Mouse (Mus musculus) heart, postnatal 0 days (tissue): ENCODE results near the gene Taf10.
"Not testable (repeated sequence)": the region's sequence is repeated elsewhere in the genome, so short reads cannot be mapped to it uniquely, and the experiment has no call there.

Experiments
- CTCF ChIP-seq: IDR thresholded peaks from 2 replicates; pipeline ENCODE4 v1.5.1; 2016; ENCODE audit warnings: antibody characterized with exemption, control low read depth, low read depth
- EP300 ChIP-seq: IDR thresholded peaks from 2 replicates; pipeline ENCODE4 v1.6.1; 2016; ENCODE audit warnings: antibody characterized with exemption, low read depth

GRCm38 (mm10) chr7:105735464-105735863 lies 8.7 kb downstream of the Taf10 start:
- TF ChIP-seq CTCF, EP300: not testable (repeated sequence)
